Mouse (Mus musculus): Measurements from ENCODE around the gene Sell. TPM values are rescaled to one million over a fixed set of nuclear protein-coding genes. Genes with fewer than 3 reads are reported as not detected.
"Not testable (repeated sequence)": the region's sequence is repeated elsewhere in the genome, so short reads cannot be mapped to it uniquely, and the experiment has no call there.

Sell gene
- polyA plus RNA-seq (2016; fragmentation: Nextera tagmentation; extraction: Ambion mirVana) = not detected in 2 replicates

DNA sequence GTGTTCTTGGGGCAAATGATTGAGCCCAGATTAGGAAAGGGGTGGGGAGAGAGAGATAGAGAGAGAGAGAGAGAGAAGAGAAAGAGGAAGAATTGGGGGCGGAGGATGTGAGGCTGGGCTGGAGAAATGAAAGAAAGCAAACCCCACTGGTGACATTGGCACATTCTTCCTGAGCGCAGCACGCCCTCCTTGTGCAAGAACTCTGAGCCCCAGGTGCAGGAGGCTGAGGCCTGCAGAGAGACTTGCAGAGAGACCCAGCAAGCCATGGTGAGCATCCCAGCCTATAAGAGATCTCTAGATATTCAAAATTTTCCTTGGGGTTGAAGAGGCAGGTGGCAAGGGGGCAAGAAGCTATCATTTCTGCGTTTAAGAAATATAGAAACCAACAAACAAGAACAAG, at the start of gene Sell:
Sell (plus strand) TSS at position 58 of the 400 bp plus-strand sequence.
- no peaks in the 10 kb centered on the region for H3K27me3 ChIP-seq (replicated peaks)
- no peak for ATAC-seq (ENCODE audit: insufficient number of reproducible peaks, low FRiP score)
- H3K9me3 ChIP-seq (replicated peaks) = no peaks in the 10 kb centered on the region
- H3K27ac ChIP-seq (ENCODE audit: poor library complexity, severe bottlenecking) = no peak within 1 kb of the TSS
- WGBS = 65% methylated on average over 4 of the region's 4 CpGs
- H3K4me3 ChIP-seq = no peak within 1 kb of the TSS
- no peak within 1 kb of the TSS for H3K9ac ChIP-seq
- H3K36me3 ChIP-seq = no peaks in the 10 kb centered on the region
- H3K4me2 ChIP-seq = no peak within 1 kb of the TSS
- H3K4me1 ChIP-seq (replicated peaks) = no peaks in the 10 kb centered on the region

DNA sequence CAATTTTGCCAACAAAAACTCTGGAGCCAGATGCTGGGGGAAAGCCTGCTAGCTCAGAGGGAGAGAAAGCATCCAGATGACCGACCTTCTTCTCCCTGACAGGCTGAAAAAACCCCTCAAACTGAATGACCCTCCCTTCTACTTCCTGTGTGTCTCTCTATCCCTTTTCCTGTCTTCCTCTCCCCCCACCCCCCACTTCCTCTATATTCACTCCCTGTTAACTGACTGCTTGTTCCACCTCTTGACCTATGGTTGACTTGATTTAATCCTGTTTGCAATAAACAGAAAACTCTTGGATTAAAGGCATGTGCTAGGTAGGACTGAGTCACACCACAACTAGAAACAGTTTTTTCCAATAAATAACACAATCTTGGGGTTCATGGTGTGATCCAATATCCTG, 47.2 kb upstream of the Sell start:
- Histone ChIP-seq H3K4me1 (replicated peaks) (no peaks in the 10 kb centered on the region), H3K27me3 (replicated peaks) (no peaks in the 10 kb centered on the region), H3K36me3 (no peaks in the 10 kb centered on the region), H3K4me3 (no peak overlapping the region), H3K9ac (no peak overlapping the region), H3K9me3 (replicated peaks) (no peaks in the 10 kb centered on the region), H3K27ac (ENCODE audit: poor library complexity, severe bottlenecking) (no peak overlapping the region), H3K4me2 (no peak overlapping the region)
- no peak for ATAC-seq (ENCODE audit: insufficient number of reproducible peaks, low FRiP score)
- 50% methylated on average over 1 of the region's 1 CpGs for WGBS

DNA sequence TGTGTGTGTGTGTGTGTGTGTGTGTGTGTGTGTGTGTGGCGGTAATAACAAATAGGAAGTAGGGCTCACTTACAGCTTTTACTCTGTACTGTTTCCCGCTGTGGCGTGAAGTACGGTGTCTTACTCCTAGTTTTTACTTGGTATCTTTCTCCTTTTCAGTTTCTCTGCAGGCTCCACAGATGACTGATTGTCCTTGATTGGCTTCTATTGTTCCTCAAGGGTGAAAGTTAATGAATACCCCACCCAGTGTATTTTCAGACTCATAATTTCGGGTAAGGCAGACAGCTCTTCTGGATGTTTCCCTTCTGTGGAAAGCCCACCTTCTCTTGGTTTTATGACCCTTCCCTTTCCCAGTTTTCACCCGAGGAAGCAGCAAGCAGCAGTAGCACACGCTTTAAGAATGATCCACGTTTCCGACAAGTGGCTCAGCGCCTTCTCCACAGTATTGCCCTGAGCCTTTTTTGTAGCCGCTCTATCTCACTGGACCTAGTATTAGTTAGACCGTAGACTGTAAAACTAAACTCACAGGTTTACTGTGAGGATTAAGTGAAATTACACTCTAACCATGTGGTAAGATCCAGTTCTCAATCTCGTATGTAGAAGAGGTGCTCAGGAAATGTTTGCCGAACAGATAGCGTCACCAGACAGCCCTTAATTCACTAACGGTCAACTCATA, 43.4 kb upstream of the Sell start:
- no peak for ATAC-seq (ENCODE audit: insufficient number of reproducible peaks, low FRiP score)
- Histone ChIP-seq H3K4me1 (replicated peaks) (no peaks in the 10 kb centered on the region), H3K27me3 (replicated peaks) (no peaks in the 10 kb centered on the region), H3K27ac (ENCODE audit: poor library complexity, severe bottlenecking) (no peak overlapping the region), H3K9ac (no peak overlapping the region), H3K9me3 (replicated peaks) (no peaks in the 10 kb centered on the region), H3K4me3 (no peak overlapping the region), H3K4me2 (no peak overlapping the region), H3K36me3 (no peaks in the 10 kb centered on the region)
- 84% methylated on average over 16 of the region's 16 CpGs for WGBS

DNA sequence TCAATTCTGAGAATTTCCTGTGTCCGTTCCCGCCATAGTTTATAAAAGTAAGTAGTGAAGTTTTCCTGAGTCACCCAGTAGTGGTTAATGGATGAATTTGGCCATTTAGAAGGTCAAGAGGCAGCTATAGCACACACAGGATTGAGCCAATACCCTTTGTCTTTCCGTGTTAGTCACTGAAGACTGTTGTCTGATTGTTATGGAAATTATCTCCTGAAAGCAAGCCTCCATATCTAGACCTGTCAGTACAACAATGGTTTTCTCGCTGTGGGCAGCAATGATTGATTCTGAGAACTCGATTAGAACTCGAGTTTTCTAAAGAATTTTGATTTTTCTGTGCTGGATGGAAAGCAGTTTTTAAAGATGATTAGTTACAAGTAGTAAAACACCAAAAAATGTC, 42.0 kb upstream of the Sell start:
- H3K9me3 ChIP-seq (replicated peaks) = no peaks in the 10 kb centered on the region
- H3K4me3 ChIP-seq = no peak overlapping the region
- no peak overlapping the region for H3K27ac ChIP-seq (ENCODE audit: poor library complexity, severe bottlenecking)
- no peak overlapping the region for H3K9ac ChIP-seq
- ATAC-seq (ENCODE audit: insufficient number of reproducible peaks, low FRiP score) = no peak
- H3K4me2 ChIP-seq = no peak overlapping the region
- 55% methylated on average over 6 of the region's 6 CpGs for WGBS
- H3K4me1 ChIP-seq (replicated peaks) = no peaks in the 10 kb centered on the region
- H3K27me3 ChIP-seq (replicated peaks) = no peaks in the 10 kb centered on the region
- H3K36me3 ChIP-seq = no peaks in the 10 kb centered on the region

DNA sequence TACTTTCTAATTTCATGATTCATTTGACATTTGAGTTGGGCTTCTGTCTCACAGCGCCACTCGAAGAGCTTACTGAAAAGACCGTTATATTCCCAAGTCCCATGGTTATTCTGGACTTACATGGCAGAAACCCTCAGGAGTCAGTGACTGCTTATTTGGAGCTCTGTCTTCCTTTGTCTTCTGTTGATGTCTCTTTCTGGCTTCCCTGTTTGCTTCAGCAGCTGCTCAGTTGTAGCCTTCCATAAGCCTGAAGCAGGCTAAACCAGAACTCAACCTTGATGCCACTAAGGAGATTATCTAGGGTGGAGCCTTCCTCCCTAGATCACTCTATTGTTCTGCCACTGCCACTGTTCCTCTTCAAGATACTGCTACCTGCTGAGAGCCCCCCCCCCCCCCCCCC, 41.0 kb upstream of the Sell start:
- not testable (repeated sequence) for ATAC-seq (ENCODE audit: insufficient number of reproducible peaks, low FRiP score); H3K4me2 ChIP-seq; H3K4me1 ChIP-seq (replicated peaks); H3K4me3 ChIP-seq; H3K9me3 ChIP-seq (replicated peaks); H3K9ac ChIP-seq; H3K36me3 ChIP-seq; H3K27ac ChIP-seq (ENCODE audit: poor library complexity, severe bottlenecking); H3K27me3 ChIP-seq (replicated peaks)
- WGBS = 81% methylated on average over 3 of the region's 3 CpGs

DNA sequence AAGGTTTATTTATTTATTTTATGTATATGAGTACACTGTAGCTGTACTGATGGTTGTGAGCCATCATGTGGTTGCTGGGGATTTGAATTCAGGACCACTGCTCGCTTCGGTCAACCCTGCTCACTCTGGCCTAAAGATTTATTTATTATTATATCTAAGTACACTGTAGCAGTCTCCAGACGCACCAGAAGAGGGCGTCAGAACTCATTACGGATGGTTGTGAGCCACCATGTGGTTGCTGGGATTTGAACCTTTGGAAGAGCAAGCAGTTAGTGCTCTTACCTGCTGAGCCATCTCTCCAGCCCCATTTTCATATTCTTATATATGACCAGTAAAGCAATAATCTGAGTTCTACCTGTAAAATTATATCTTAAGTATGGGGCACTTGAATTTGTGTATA, 39.7 kb upstream of the Sell start:
- H3K9ac ChIP-seq; H3K4me1 ChIP-seq (replicated peaks); H3K9me3 ChIP-seq (replicated peaks); H3K27ac ChIP-seq (ENCODE audit: poor library complexity, severe bottlenecking); H3K27me3 ChIP-seq (replicated peaks); H3K4me2 ChIP-seq; ATAC-seq (ENCODE audit: insufficient number of reproducible peaks, low FRiP score); H3K36me3 ChIP-seq; H3K4me3 ChIP-seq: not testable (repeated sequence)
- WGBS = 71% methylated on average over 5 of the region's 5 CpGs

DNA sequence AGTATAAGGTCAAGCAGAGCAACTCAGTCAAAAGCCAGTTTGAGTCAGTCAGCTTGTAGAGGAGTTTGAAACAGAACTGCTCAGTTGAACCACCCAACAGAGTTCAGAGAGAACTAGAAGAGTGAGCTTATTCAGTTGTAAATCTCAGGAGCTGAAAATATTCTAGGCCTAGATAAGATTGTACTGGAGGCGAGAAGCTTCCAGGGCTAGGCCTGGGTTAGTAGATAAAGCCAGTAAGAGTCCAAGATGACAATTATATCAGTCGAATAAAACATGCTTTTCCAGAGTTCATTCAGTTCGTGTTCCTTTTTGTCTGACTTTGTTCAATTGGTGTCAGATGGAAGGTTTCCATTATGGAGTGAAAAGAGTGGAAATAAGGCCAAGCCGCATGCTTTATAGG, 36.1 kb upstream of the Sell start:
- no peak for ATAC-seq (ENCODE audit: insufficient number of reproducible peaks, low FRiP score)
- WGBS = 62% methylated on average over 4 of the region's 4 CpGs
- H3K4me1 ChIP-seq (replicated peaks) = no peaks in the 10 kb centered on the region

DNA sequence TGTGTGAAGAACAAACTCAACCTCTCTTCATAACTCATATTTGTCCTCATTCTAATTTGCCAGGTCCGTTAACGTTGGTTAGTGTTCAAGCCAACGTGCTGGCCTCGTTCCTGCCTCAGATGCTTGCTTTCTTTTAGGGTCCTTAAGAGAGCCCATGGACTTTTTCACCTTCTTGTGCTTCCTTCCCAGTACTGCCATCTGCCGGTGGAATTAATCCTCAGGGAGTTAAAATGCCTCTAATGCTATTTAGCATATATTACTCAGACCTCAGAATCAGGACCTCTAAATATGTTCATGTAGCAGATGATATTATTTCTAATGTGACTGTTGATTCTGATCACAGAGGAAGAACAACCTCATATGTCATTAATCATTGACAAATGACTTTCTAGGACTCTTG, 34.4 kb upstream of the Sell start:
- H3K27me3 ChIP-seq (replicated peaks) = no peaks in the 10 kb centered on the region
- no peaks in the 10 kb centered on the region for H3K9me3 ChIP-seq (replicated peaks)
- no peak overlapping the region for H3K4me2 ChIP-seq
- H3K36me3 ChIP-seq = no peaks in the 10 kb centered on the region
- no peak for ATAC-seq (ENCODE audit: insufficient number of reproducible peaks, low FRiP score)
- H3K27ac ChIP-seq (ENCODE audit: poor library complexity, severe bottlenecking) = no peak overlapping the region
- H3K9ac ChIP-seq = no peak overlapping the region
- no peak overlapping the region for H3K4me3 ChIP-seq
- no peaks in the 10 kb centered on the region for H3K4me1 ChIP-seq (replicated peaks)
- WGBS = 50% methylated on average over 5 of the region's 5 CpGs

More for the DNA sequence above, 36.1 kb upstream of the Sell start:
- no peaks in the 10 kb centered on the region for H3K36me3 ChIP-seq
- no peak overlapping the region for H3K9ac ChIP-seq
- H3K9me3 ChIP-seq (replicated peaks) = no peaks in the 10 kb centered on the region
- H3K27ac ChIP-seq (ENCODE audit: poor library complexity, severe bottlenecking) = no peak overlapping the region
- no peak overlapping the region for H3K4me3 ChIP-seq
- no peaks in the 10 kb centered on the region for H3K27me3 ChIP-seq (replicated peaks)
- H3K4me2 ChIP-seq = no peak overlapping the region

DNA sequence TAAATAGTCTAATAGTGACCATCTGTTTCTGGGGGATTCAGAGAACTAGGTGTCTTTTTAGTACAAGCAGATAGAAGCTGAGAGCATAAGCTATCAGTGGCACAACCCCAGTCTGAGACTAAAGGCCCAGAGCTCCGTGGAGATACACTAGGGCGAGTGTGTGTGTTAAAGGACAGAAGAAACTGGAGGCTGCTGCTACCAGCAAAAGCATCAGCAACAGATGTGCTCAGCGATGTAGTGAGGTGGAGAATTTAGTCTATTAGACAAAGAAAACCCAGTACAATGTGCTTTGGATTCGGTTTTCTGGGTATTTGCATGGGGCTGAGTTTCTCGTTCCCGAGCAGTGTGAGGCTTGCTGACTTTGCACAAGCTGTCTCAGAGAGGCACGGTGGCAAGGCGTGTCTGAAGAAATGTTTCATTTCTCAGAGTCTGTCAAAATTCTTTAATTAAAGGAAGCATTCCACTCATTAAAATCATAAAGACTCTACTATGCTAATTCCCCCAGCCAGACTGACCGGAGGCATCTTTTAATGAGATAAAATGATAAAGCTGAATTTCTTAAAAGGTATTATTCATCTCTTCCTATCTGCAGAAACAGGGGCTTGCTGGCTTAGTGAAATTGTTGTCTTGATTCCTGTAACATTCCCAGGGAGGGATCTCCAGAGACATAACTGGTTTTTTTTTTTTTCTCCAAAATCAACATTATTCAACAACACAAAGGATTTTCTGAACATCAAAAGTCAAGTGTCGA, 21.2 kb upstream of the Sell start:
- Histone ChIP-seq H3K4me2 (no peak overlapping the region), H3K9ac (no peak overlapping the region), H3K4me1 (replicated peaks) (peaks cover 16% of the 10 kb centered on the region), H3K36me3 (no peaks in the 10 kb centered on the region), H3K4me3 (no peak overlapping the region), H3K27ac (ENCODE audit: poor library complexity, severe bottlenecking) (no peak overlapping the region), H3K9me3 (replicated peaks) (no peaks in the 10 kb centered on the region), H3K27me3 (replicated peaks) (no peaks in the 10 kb centered on the region)
- 67% methylated on average over 10 of the region's 10 CpGs for WGBS
- no peak for ATAC-seq (ENCODE audit: insufficient number of reproducible peaks, low FRiP score)

DNA sequence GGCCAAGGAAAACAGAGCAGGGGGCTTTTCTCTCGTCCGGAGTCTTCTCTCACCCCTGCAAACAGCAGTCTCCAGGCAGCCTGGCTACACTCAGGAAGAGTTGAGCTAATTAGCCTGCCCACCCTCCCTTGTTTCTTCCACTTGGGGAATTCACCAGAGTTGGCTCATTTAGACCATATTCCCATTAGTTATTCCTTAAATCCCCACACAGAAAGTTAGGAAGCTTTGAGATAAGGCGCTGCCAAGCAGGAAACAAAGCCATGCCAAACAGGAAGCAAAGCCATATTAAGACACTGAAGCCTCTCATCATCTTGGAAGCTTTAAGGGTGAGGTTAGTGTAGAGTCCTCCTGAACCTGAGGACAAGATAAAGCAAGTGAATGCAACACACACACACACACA, 18.2 kb upstream of the Sell start:
- Histone ChIP-seq H3K27ac (ENCODE audit: poor library complexity, severe bottlenecking) (no peak overlapping the region), H3K4me2 (no peak overlapping the region), H3K36me3 (no peaks in the 10 kb centered on the region), H3K27me3 (replicated peaks) (no peaks in the 10 kb centered on the region), H3K4me3 (no peak overlapping the region), H3K9me3 (replicated peaks) (no peaks in the 10 kb centered on the region), H3K4me1 (replicated peaks) (peaks cover 16% of the 10 kb centered on the region), H3K9ac (no peak overlapping the region)
- WGBS = 49% methylated on average over 3 of the region's 3 CpGs
- peak; percentile 76 for ATAC-seq (ENCODE audit: insufficient number of reproducible peaks, low FRiP score)

DNA sequence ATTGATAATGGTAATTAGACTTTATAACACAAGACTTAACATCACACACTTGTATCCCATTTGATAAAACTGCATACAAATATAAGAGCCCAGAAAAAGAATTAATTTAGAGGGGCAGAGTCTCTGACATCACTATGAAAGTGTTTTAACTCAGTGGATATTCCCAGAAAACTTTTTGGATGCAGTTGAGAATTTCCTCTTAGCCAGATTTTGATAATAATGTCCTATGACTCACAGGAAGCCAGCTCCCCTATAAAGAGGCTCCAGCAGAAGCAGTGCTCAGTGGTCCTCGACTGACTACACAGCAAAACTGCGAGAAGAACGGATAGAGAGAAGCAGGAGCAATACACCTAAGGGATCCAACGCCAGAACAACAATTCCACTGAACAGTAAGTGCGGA, 13.8 kb upstream of the Sell start, which contains the start of gene Sele:
Sele (plus strand) TSS at position 301 of the 400 bp plus-strand sequence.
- no peak for ATAC-seq (ENCODE audit: insufficient number of reproducible peaks, low FRiP score)
- no peaks in the 10 kb centered on the region for H3K9me3 ChIP-seq (replicated peaks)
- no peak within 1 kb of the TSS for H3K27ac ChIP-seq (ENCODE audit: poor library complexity, severe bottlenecking)
- no peaks in the 10 kb centered on the region for H3K27me3 ChIP-seq (replicated peaks)
- H3K36me3 ChIP-seq = no peaks in the 10 kb centered on the region
- H3K9ac ChIP-seq = no peak within 1 kb of the TSS
- H3K4me2 ChIP-seq = no peak within 1 kb of the TSS
- no peak within 1 kb of the TSS for H3K4me3 ChIP-seq
- no peaks in the 10 kb centered on the region; the same call in 1 of the 2 replicates for H3K4me1 ChIP-seq (replicated peaks)
- 65% methylated on average over 5 of the region's 5 CpGs for WGBS
